Mouse (Mus musculus): ENCODE results near the gene Pla2g5.

DNA sequence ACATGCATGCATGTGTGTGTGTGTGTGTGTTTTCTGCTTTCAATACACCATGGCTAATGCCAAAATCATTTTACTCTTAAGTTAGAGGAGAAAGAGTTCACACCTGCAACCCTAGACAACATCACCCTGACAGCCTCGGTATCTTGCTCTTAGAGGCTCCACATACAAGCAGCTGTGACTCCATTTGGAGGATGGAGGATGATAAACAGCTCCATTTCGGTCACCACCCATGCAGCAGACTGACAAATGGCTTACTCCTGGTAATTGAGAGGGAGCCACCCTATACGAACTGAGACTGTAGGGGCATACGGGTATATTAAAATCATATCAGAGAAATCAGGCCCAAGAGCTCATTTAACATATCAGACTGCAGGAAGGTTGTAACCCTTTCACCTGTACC lies 74.9 kb downstream of the Pla2g5 start:
- TF ChIP-seq POLR2A (IDR thresholded peaks at IDR 0.05; ENCODE audit: extremely low read depth, insufficient read depth, low read length) (no peak), CTCF (IDR thresholded peaks at IDR 0.05; ENCODE audit: low read depth, low read length) (no peak)

All from liver, adult 2 months (tissue).